Mouse (Mus musculus): ENCODE data around the gene Pkp4. TPM values are rescaled to one million over a fixed set of nuclear protein-coding genes. Genes with fewer than 3 reads are reported as not detected.

The Pkp4 gene
- total RNA-seq, 2 experiments from 2014 or later, result 332 to 342 TPM

- DNase-seq (ENCODE audit: low spot score in 2 of 2), result no peak
Observed at GRCm38 (mm10) chr2:59266428-59266827, 105.8 kb downstream of the Pkp4 start.

- DNase-seq (ENCODE audit: low spot score in 2 of 2), result no peak
Observed at GRCm38 (mm10) chr2:59271835-59272234, 111.2 kb downstream of the Pkp4 start.

GRCm38 (mm10) chr2:59272713-59273112 lies 112.1 kb downstream of the Pkp4 start:
- DNase-seq (ENCODE audit: low spot score in 2 of 2), result no peak

DNA sequence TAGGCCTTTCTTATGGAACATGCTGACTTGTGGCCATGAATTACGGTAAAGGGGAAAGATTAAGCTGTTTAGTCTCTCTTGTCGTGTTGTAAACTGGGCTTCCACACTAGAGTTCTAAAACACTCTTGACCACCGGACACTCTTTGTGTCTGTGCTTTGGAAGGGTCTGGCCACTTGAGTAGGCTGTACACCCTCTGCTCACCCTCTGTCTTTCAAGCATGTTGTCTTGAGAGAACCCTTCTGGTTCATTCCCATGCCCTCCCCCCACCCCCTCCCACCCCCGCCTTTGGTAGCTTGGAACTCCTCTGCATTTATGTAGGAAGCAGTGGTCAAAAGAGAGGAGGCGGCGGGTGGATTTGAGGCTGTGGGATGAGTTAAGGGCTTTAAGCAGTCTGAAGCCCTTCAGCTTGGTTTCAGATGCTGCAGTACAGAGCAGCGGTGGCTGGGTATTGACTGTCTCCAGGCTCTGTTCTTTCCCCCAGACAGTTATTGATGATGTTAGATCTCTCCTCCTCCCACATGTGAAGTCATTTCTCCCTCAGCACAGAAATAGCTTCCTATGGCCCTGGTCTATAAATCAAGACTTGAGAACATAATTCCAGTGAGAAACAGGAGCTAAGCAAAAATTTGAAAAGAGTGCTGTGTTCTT lies 120.4 kb downstream of the Pkp4 start:
- no peak for DNase-seq (ENCODE audit: low spot score in 2 of 2)

GRCm38 (mm10) chr2:59282966-59283365 lies 122.3 kb downstream of the Pkp4 start:
- no peak for DNase-seq (ENCODE audit: low spot score in 2 of 2)

DNA sequence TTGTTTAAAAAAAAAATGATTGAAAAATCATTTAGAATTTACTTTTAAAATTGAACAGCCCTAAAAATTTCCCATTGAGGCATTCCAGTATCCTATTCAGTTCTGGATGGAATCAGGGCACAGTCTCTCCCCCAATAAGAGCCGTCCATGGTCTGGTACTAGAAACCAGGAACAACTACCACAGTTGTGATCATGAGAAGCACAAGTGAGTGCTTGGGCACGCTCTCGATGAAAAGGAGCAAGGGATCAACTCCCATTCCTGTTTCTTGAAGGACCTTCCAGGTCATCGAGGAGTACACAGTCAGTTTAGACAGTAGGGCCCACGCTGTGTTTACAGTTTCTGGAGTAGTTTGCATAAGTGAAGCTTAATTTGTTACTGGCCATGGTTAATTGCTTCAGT lies 123.6 kb downstream of the Pkp4 start:
- no peak for DNase-seq (ENCODE audit: low spot score in 2 of 2)

DNA sequence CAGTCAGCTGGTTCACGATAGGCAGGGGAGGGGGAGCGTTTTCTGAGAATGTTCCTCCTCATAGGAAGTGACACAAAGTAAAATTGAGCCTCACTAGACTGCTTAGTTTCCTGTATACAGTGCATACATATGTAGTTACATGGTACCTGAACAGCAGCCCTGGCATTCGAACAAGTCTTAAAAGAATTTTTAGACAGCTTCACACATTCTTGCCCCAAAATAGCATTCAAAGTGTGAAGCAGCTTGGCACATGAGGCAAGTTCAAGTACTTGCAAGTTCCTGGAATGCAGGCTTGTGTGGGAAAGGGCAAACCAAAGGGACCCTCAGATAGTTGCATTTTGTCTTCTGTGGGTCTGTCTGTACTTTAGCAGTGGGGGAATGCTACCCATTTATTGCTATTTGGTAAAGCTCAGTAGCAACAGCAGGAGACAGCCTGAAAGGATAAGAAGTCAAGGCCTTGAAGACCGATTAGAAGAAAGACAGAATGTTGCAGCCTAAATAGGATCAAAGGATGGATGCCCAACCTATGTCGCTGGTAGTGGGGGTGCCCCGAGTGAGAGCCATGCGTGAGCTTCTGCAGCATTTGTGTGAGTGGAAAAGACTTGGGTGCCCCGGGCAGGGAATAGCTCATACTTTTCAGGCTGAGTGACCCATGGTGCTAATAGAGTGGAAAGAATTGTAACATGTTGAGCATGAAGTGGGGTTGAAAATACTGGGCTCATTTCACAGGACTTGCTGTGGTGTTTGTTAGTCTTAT lies 124.3 kb downstream of the Pkp4 start:
- DNase-seq (ENCODE audit: low spot score in 2 of 2), result no peak

GRCm38 (mm10) chr2:59285581-59285980 lies 124.9 kb downstream of the Pkp4 start:
- no peak for DNase-seq (ENCODE audit: low spot score in 2 of 2)

GRCm38 (mm10) chr2:59286247-59286646 lies 125.6 kb downstream of the Pkp4 start:
- peak; percentile 40 to 73 for DNase-seq (ENCODE audit: low spot score in 2 of 2)

GRCm38 (mm10) chr2:59287630-59288029 lies 127.0 kb downstream of the Pkp4 start:
- DNase-seq (ENCODE audit: low spot score in 2 of 2), result no peak

DNA sequence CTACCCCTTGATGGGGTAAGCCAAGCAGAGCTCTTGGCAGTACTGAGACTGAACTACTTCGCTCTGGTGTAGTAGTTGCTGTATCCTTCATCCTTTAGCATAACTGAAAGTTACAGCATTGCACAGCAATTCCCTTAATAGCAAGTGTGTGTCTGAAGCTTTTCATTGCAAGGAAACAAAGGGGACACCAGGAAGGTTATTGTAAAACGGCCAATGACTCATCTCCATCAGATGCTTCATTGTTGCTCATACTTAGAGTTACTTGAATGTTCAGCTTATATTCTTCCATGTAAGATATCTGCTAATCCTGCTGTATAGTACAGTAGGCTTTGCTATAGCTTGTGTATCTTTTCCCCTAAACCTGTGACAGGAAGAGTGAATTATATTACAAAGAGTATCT lies 128.8 kb downstream of the Pkp4 start:
- DNase-seq (ENCODE audit: low spot score in 2 of 2), result no peak

DNA sequence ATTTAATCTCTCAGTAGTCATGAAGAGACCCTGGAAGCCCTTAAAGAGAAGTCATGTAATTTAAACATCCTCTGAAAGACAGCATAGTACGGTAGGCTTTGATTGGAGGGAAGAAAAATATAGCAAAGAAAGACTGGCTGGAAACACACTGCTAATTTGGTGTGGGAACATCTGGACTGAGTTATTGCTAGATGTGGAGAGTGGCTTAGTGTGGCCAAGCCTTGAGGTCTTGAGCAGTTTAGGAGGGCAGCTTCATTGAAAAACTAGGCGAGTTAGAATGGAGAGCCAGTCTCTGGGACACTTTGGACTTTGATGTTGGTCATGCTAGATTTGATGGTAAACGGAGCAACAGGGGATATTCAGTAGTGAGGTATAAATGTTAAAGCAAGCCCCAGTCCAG lies 129.7 kb downstream of the Pkp4 start:
- no peak for DNase-seq (ENCODE audit: low spot score in 2 of 2)

DNA sequence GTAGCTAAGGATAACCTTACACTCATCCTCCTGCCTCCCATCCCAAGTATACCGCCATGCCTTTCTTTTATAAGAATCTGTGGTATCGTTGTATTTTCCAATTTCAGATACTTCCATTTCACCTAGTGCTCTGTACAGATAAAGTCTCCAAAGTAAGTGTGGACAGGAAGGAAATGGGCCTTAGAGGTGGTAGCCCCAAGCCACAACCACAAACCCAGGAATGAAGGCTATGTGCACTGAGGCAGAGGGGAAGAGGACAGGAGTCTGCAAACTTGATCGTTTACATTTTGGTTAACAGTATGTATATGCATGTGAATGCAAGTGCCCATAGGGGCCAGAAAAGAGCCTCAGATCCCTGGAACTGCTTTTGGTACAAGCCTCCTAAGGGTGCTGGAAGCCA lies 139.2 kb downstream of the Pkp4 start:
- DNase-seq (ENCODE audit: low spot score in 2 of 2), result no peak

DNA sequence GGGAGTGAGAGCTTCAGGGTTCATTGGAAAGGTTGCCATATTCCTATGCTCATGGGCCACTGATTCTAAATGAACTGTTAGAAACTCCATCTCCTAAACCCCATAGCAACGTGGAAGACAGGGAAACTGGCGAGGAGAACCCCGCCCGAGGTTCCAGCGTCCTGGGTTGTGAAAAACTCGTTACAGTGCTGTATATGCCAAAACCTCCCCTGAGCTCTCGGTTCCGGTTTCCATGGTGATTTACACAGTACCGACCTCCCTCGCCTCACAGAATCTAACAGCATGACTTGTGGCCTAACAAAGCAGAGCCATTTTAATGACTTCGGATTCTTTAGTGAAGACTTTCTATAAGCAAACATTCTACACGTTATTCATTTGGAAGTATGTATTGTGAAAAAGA lies 141.0 kb downstream of the Pkp4 start:
- peak in 1 of 2 experiments; percentile 60 for DNase-seq (ENCODE audit: low spot score in 2 of 2)

- no peak for DNase-seq (ENCODE audit: low spot score in 2 of 2)
Observed at GRCm38 (mm10) chr2:59302430-59302829, 141.8 kb downstream of the Pkp4 start.

DNA sequence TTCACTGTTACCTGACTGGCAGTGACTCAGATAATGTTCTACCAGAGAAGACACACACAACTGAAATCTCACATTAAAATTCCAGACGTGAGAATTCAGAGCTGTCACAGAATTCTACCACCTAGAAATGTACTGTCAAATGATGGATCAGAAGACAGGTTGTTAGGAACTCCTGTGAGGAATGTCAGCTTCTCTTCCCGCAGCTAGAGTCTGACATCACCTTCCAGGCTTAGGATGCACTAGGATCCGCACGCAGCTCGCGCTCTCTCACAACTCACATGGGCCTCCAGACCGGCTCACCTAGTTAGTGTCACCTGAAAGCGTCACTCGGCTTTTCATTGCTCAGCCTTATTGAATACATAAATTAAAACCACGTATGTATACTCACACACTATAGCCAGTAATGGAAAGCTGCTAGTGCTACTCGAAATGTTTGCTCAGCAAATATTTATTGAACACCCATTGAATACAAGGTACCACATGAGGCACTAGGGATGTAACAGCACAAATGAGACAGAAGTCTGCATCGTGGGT lies 142.9 kb downstream of the Pkp4 start:
- DNase-seq (ENCODE audit: low spot score in 2 of 2), result no peak

DNA sequence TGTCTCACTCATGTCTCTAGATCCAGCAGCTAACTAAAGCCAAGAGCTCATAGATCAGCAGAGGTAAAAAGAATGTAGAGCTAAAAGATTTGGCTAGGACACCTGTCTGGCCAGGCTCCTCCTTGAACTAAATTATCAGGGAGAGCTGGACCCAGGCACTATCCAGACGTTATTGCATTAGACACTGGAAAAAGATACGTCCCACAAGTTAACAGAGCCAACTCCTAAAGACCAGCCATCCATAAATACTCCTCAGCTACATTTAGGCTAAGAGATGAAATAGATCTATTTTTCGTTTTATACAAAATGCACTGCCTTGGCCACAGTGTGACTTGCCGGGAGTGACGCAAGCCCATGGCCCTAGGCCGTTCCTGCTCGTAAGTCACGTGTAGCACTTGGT lies 146.7 kb downstream of the Pkp4 start:
- DNase-seq (ENCODE audit: low spot score in 2 of 2), result no peak

GRCm38 (mm10) chr2:59308055-59308454 lies 147.4 kb downstream of the Pkp4 start:
- DNase-seq (ENCODE audit: low spot score in 2 of 2), result no peak

GRCm38 (mm10) chr2:59313293-59313692 lies 152.6 kb downstream of the Pkp4 start:
- no peak for DNase-seq (ENCODE audit: low spot score in 2 of 2)

- no peak for DNase-seq (ENCODE audit: low spot score in 2 of 2)
Observed at GRCm38 (mm10) chr2:59318631-59319030, 158.0 kb downstream of the Pkp4 start.

GRCm38 (mm10) chr2:59327946-59328345 lies 167.3 kb downstream of the Pkp4 start:
- no peak for DNase-seq (ENCODE audit: low spot score in 2 of 2)

- DNase-seq (ENCODE audit: low spot score in 2 of 2), result peak; percentile 52 to 64
Observed at GRCm38 (mm10) chr2:59331093-59331492, 170.4 kb downstream of the Pkp4 start.

DNA sequence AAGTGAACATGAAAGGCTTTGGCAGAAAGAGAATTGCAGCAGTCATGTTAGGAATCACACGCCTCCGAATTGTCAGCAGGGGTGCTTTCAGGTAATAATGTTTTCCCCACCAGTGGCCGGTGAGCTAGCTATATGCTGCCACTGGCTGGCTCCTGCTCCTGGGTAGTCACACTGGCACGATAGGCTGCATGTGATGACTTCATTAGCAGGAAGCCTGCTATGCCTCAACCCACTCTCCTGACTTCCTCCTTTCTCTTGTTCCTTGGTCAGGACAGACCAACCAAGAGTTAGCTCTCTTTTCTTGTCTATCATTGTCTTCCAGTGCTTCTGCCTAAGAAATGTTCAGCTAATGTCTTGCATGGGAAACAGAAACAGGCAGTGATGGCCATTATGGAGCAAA lies 171.9 kb downstream of the Pkp4 start:
- DNase-seq (ENCODE audit: low spot score in 2 of 2), result no peak
